Mouse (Mus musculus) bone marrow macrophage, adult 2 months (primary cell): Measurements from ENCODE around the gene Rgs2.

Experiments used
- CTCF ChIP-seq: IDR thresholded peaks from 2 replicates; pipeline ENCODE4 v1.5.1; 2012; ENCODE audit warnings: low read depth, mild to moderate bottlenecking, low read length, moderate library complexity
- POLR2A ChIP-seq: IDR thresholded peaks from 2 replicates; pipeline ENCODE4 v1.6.1; 2012; ENCODE audit warnings: mild to moderate bottlenecking, low read depth, low read length, borderline replicate concordance

- no peak for TF ChIP-seq POLR2A
- TF ChIP-seq CTCF: no peak
These were observed 47.9 kb downstream of the Rgs2 start for GRCm38 (mm10) chr1:143956090-143956489.
